Mouse (Mus musculus): ENCODE results near the gene Gab2.

- TF ChIP-seq POLR2A (IDR thresholded peaks at IDR 0.05; ENCODE audit: borderline replicate concordance, control insufficient read depth, low read depth, low read length) (no peak), CTCF (IDR thresholded peaks at IDR 0.05; ENCODE audit: control insufficient read depth, insufficient read depth, low read length) (no peak)
Observed at GRCm38 (mm10) chr7:97325156-97325985, 244.0 kb downstream of the Gab2 start.

All from bone marrow, adult 2 months (tissue).